Mouse (Mus musculus) hindbrain, postnatal 0 days (tissue): ENCODE results near the gene Dedd2. TPM values are rescaled to one million over a fixed set of nuclear protein-coding genes. Genes with fewer than 3 reads are reported as not detected.

ENCODE experiments used
- ATAC-seq: fragments of 200-750 bp; cut with Nextera tagmentation; 2 replicates; pipeline ENCODE4 v1.8.0; 2017; ENCODE audit warnings: mild to moderate bottlenecking, moderate TSS enrichment, moderate library complexity
- DNase-seq: peaks from one replicate; pipeline ENCODE4 v3.0.0-alpha.2; 2015; ENCODE audit warnings: low spot score
- H3K27ac ChIP-seq: fragments of 300-500 bp; sonication (generic); 2 replicates; pipeline ENCODE4 v1.5.1; 2014; ENCODE audit warnings: mild to moderate bottlenecking
- H3K27me3 ChIP-seq: fragments of 300-500 bp; sonication (generic); 2 replicates; pipeline ENCODE4 v1.6.1; 2014; ENCODE audit warnings: low read length, mixed read lengths; ENCODE audit not compliant: insufficient read depth
- H3K36me3 ChIP-seq: fragments of 300-500 bp; sonication (generic); 2 replicates; pipeline ENCODE4 v1.6.1; 2014; ENCODE audit warnings: low read length, mixed read lengths; ENCODE audit not compliant: insufficient read depth
- H3K4me1 ChIP-seq: fragments of 300-500 bp; sonication (generic); 2 replicates; pipeline ENCODE4 v1.6.1; 2014; ENCODE audit warnings: antibody characterized with exemption, low read length, mixed read lengths; ENCODE audit not compliant: insufficient read depth
- H3K4me2 ChIP-seq: fragments of 300-500 bp; sonication (generic); 2 replicates; pipeline ENCODE4 v1.6.1; 2014; ENCODE audit warnings: low read depth, mild to moderate bottlenecking, low read length, moderate library complexity, mixed read lengths
- H3K4me3 ChIP-seq: fragments of 300-500 bp; sonication (generic); 2 replicates; pipeline ENCODE4 v1.5.1; 2014; ENCODE audit warnings: low read length
- H3K9ac ChIP-seq: fragments of 300-500 bp; sonication (generic); replicated peaks from 2 replicates; pipeline ENCODE4 v1.6.1; 2014; ENCODE audit warnings: mild to moderate bottlenecking, low read length, moderate library complexity, mixed read lengths
- H3K9me3 ChIP-seq: fragments of 300-500 bp; sonication (generic); 2 replicates; pipeline ENCODE4 v1.6.1; 2016; ENCODE audit warnings: low read length, mixed read lengths
- CTCF ChIP-seq: IDR thresholded peaks from 2 replicates; pipeline ENCODE4 v1.5.1; 2016; ENCODE audit warnings: antibody characterized with exemption, control low read depth, low read depth
- WGBS: fragments of 180-500 bp; shearing (Covaris S2); extraction: QIAGEN DNeasy Blood & Tissue Kit; methylation state at CpG from one replicate; pipeline ENCODE4 v1.1.7; 2014; 5-methylcytosine and 5-hydroxymethylcytosine counted together
- polyA plus RNA-seq: library from polyadenylated mRNA; unstranded; fragments of >200 nt; fragmentation: Nextera tagmentation; extraction: Ambion mirVana; gene quantifications from 2 replicates; pipeline ENCODE4 v1.2.1, GENCODE M21; 2015
- total RNA-seq: library from RNA; depleted of rRNA; stranded (reverse); fragments of >200 nt; gene quantifications from 2 replicates; pipeline ENCODE4 v1.2.3, GENCODE M21; 2014

Dedd2 gene
- total and polyA plus RNA-seq, 2 experiments from 2014 or later, result 19.8 to 31.7 TPM

- Histone ChIP-seq H3K27ac (peak overlapping the region; percentile 87), H3K4me3 (0 out of 2 replicates have a peak overlapping the region, but pooled peaks have one; percentile 7), H3K27me3 (no peaks in the 10 kb centered on the region), H3K9me3 (no peaks in the 10 kb centered on the region), H3K9ac (no peak overlapping the region), H3K4me2 (peak overlapping the region; percentile 92), H3K36me3 (no peaks in the 10 kb centered on the region), H3K4me1 (peaks cover 10% of the 10 kb centered on the region)
- no peak for ATAC-seq
- no peak for TF ChIP-seq CTCF
- peak; percentile 57 for DNase-seq
- 48% methylated on average over 20 of the region's 20 CpGs for WGBS
Observed at GRCm38 (mm10) chr7:25246079-25246758, 25.8 kb upstream of the Dedd2 start.

GRCm38 (mm10) chr7:25244562-25245369, 24.4 kb upstream of the Dedd2 start:
- Histone ChIP-seq H3K9ac (no peak overlapping the region), H3K4me3 (no peak overlapping the region), H3K4me1 (peaks cover 8% of the 10 kb centered on the region), H3K36me3 (no peaks in the 10 kb centered on the region), H3K27me3 (no peaks in the 10 kb centered on the region), H3K9me3 (no peaks in the 10 kb centered on the region), H3K27ac (no peak overlapping the region), H3K4me2 (no peak overlapping the region)
- 92% methylated on average over 30 of the region's 30 CpGs for WGBS
- DNase-seq (no peak), ATAC-seq (no peak)
- TF ChIP-seq CTCF, result no peak

- ATAC-seq, result no peak
- peaks cover 8% of the 10 kb centered on the region for H3K4me1 ChIP-seq
- H3K27me3 ChIP-seq, result no peaks in the 10 kb centered on the region
- no peak overlapping the region for H3K4me2 ChIP-seq
- no peak for DNase-seq
- H3K9me3 ChIP-seq, result no peaks in the 10 kb centered on the region
- 96% methylated on average over 4 of the region's 4 CpGs for whole genome bisulfite sequencing
- no peak for TF ChIP-seq CTCF
- no peak overlapping the region for H3K4me3 ChIP-seq
- H3K9ac ChIP-seq, result no peak overlapping the region
- no peaks in the 10 kb centered on the region for H3K36me3 ChIP-seq
- H3K27ac ChIP-seq, result no peak overlapping the region
Observed at GRCm38 (mm10) chr7:25243361-25243760, 22.9 kb upstream of the Dedd2 start.

GRCm38 (mm10) chr7:25241062-25241461, 20.6 kb upstream of the Dedd2 start:
- H3K27me3 ChIP-seq, result no peaks in the 10 kb centered on the region
- no peak overlapping the region for H3K27ac ChIP-seq
- peaks cover 3% of the 10 kb centered on the region; the same call in 1 of the 2 replicates for H3K4me1 ChIP-seq
- TF ChIP-seq CTCF, result peak; percentile 77
- ATAC-seq (no peak), DNase-seq (peak; percentile 73)
- H3K36me3 ChIP-seq, result no peaks in the 10 kb centered on the region
- 33% methylated on average over 2 of the region's 2 CpGs for WGBS
- no peak overlapping the region for H3K4me3 ChIP-seq
- H3K9ac ChIP-seq, result no peak overlapping the region
- no peak overlapping the region for H3K4me2 ChIP-seq
- H3K9me3 ChIP-seq, result no peaks in the 10 kb centered on the region

GRCm38 (mm10) chr7:25240631-25241030, 20.2 kb upstream of the Dedd2 start:
- H3K4me1 ChIP-seq, result peaks cover 6% of the 10 kb centered on the region; the same call in 1 of the 2 replicates
- no peak overlapping the region for H3K4me2 ChIP-seq
- no peaks in the 10 kb centered on the region for H3K36me3 ChIP-seq
- H3K9ac ChIP-seq, result no peak overlapping the region
- no peaks in the 10 kb centered on the region for H3K9me3 ChIP-seq
- WGBS, result 66% methylated on average over 7 of the region's 7 CpGs
- DNase-seq, result no peak
- H3K27me3 ChIP-seq, result no peaks in the 10 kb centered on the region
- H3K27ac ChIP-seq, result no peak overlapping the region
- no peak overlapping the region for H3K4me3 ChIP-seq
- TF ChIP-seq CTCF, result no peak
- no peak for ATAC-seq

- Histone ChIP-seq H3K9me3 (no peaks in the 10 kb centered on the region), H3K9ac (0 out of 2 replicates have a peak overlapping the region, but pooled peaks have one; percentile 33), H3K4me1 (peaks cover 6% of the 10 kb centered on the region; the same call in 1 of the 2 replicates), H3K27me3 (no peaks in the 10 kb centered on the region), H3K4me2 (peak overlapping the region; percentile 67), H3K36me3 (peaks cover 12% of the 10 kb centered on the region; the same call in 1 of the 2 replicates), H3K4me3 (peak overlapping the region; percentile 94), H3K27ac (peak overlapping the region; percentile 87)
- ATAC-seq, result peak; percentile 54
- TF ChIP-seq CTCF, result peak; percentile 86
- 3% methylated on average over 30 of the region's 30 CpGs for WGBS
- peak; percentile 96 for DNase-seq
Observed at GRCm38 (mm10) chr7:25238829-25239623, 18.6 kb upstream of the Dedd2 start.
